19 mouse cellular contexts compared by ENCODE assay signal in the genomic region with DNA sequence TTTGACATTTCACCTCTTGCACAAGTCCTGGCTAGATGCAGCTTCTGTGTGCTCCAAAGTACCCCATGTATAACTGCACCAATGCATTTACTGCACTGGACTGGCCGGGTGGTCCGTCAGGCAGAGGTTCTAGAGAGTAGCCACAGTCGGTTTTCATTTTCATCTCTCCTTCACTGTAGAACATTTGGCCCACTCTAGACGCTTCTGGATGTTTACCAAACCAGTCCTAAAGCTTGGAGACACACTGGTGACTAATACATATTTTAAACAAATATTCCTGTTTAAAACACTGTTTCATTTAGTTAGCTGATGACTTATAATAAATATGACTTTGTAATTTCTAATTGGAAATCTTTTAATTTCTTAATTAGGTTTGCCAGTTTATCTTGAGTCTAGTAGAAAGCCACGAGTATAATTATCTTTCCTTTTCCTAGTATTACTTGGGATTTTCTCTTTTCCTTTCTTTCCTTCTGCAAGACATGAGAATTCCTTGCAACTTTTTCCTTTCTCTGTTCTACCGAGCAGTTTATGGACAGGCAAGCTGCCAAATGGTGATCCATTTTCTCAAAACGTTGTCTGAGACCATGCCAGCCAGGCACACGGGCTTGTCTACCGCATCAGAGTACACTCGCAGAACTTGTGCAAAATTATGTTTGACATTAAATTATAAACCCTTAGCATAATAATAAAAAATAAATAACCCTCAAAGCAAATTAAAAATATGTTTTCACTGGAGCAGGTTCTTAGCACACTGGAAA.
DNase-seq lines count a peak whose midpoint lies in the region; ATAC-seq lines count a peak whose summit lies in the region.
"Had no signal": no experiment of that assay in that cellular context is flagged by ENCODE, and none has a peak within 500 bp of the region (broad histone marks: within the 10 kb centered on the region; RNA-seq: fewer than 3 reads in every experiment).

No protein-coding gene starts in this region.

- no peak overlapping the region for H3K9ac ChIP-seq in forebrain, embryonic 11.5 days (ENCODE audit: low read length)
- H3K9ac ChIP-seq: hindbrain, embryonic 13.5 days had no signal

- no peak for ATAC-seq in forebrain, embryonic 11.5 days (replicated peaks; ENCODE audit: low FRiP score)
- ATAC-seq: CD4-positive, CD25-positive, alpha-beta regulatory T cell, adult 4 months had no signal

- H3K4me2 ChIP-seq in forebrain, embryonic 11.5 days (ENCODE audit: low read depth, low read length, severe bottlenecking): no peak overlapping the region
- H3K4me2 ChIP-seq: hindbrain, embryonic 13.5 days; midbrain, embryonic 11.5 days had no signal

- H3K36me3 ChIP-seq in forebrain, embryonic 11.5 days (ENCODE audit: control insufficient read depth, insufficient read depth, low read length): no peaks in the 10 kb centered on the region
- H3K36me3 ChIP-seq: G1E; hindbrain, embryonic 13.5 days had no signal

- no peaks in the 10 kb centered on the region for H3K27me3 ChIP-seq in forebrain, embryonic 11.5 days (ENCODE audit: control insufficient read depth, insufficient read depth, low read length)
- H3K27me3 ChIP-seq: hindbrain, embryonic 13.5 days had no signal

- WGBS in forebrain, embryonic 11.5 days: 92% methylated on average over 10 of the region's 10 CpGs

- DNase-seq in kidney, postnatal 10 days: peak; percentile 14
- DNase-seq in kidney, postnatal 4 days: no peak
- peak; percentile 24 for DNase-seq in right cerebral cortex, adult 18-20 months
- no peak for DNase-seq in right cerebral cortex, postnatal 25 days
- DNase-seq in adipocyte (ENCODE audit: low spot score): peak; percentile 43
- DNase-seq in c-Kit-positive CD71-positive TER-119-positive erythroid progenitor cells, embryonic 14.5 days (ENCODE audit: low spot score): no peak
- no peak for DNase-seq in forebrain, embryonic 11.5 days (ENCODE audit: low spot score)
- DNase-seq: adrenal gland, adult 8-10 months; cerebellum, adult 9-10 months; gastrocnemius, postnatal 25 days; heart, postnatal 10 days; kidney, adult 9 months; layer of hippocampus, postnatal 36 days; thymus, adult 18-20 months had no signal

- H3K4me3 ChIP-seq in forebrain, embryonic 11.5 days (ENCODE audit: low read depth, low read length): no peak overlapping the region
- H3K4me3 ChIP-seq: hindbrain, embryonic 13.5 days had no signal

- no peaks in the 10 kb centered on the region for H3K4me1 ChIP-seq in forebrain, embryonic 11.5 days (replicated peaks; ENCODE audit: control insufficient read depth, insufficient read depth, low read length)
- H3K4me1 ChIP-seq: hindbrain, embryonic 13.5 days had no signal

- H3K9me3 ChIP-seq in forebrain, embryonic 11.5 days (ENCODE audit: control insufficient read depth, low read length): no peaks in the 10 kb centered on the region
- H3K9me3 ChIP-seq: G1E; hindbrain, embryonic 13.5 days had no signal

- H3K27ac ChIP-seq in forebrain, embryonic 11.5 days (ENCODE audit: low read depth, low read length): no peak overlapping the region
- H3K27ac ChIP-seq: hindbrain, embryonic 13.5 days; macrophage had no signal

Comparison
In these comparisons a context has a peak if more than half of its experiments do, and no peak if none do; other contexts are left out.
1. DNase-seq: peak in kidney, postnatal 10 days (single experiment), right cerebral cortex, adult 18-20 months (single experiment) and adipocyte (single experiment); none in kidney, postnatal 4 days (0 of 2), right cerebral cortex, postnatal 25 days (single experiment), c-Kit-positive CD71-positive TER-119-positive erythroid progenitor cells, embryonic 14.5 days (single experiment) and forebrain, embryonic 11.5 days (single experiment).